Mouse (Mus musculus) CH12.LX (cell line): ENCODE measurements at regions not wholly inside any gene's neighbourhood (a gene's known extent, or its start where the extent isn't known, plus 50 kb on each side); places are given as distances from the start of the nearest gene placed in this dataset.
"Not testable (repeated sequence)": the region's sequence is repeated elsewhere in the genome, so short reads cannot be mapped to it uniquely, and the experiment has no call there.

Experiments
- DNase-seq: peaks from one replicate; pipeline ENCODE4 v3.0.0-alpha.2; 2013; ENCODE audit errors: extremely low read depth
- H3K27ac ChIP-seq: 2 replicates; pipeline ENCODE4 v1.5.1; 2012; ENCODE audit warnings: low read depth, mild to moderate bottlenecking, control low read depth, moderate library complexity; ENCODE audit not compliant: insufficient read depth
- H3K27me3 ChIP-seq: replicated peaks from 2 replicates; pipeline ENCODE3; 2012; ENCODE audit warnings: inconsistent platforms
- H3K36me3 ChIP-seq, 2 experiments: replicated peaks in 1 of 2; 2 replicates each; pipeline versions ENCODE3 to v1.6.1; 2012; ENCODE audit warnings: inconsistent platforms in 1 of 2, low read length in 1 of 2, mild to moderate bottlenecking in 1 of 2, mixed read lengths in 1 of 2, moderate library complexity in 1 of 2; ENCODE audit not compliant: control insufficient read depth in 1 of 2, insufficient read depth in 1 of 2
- H3K4me1 ChIP-seq, 2 experiments: 2 replicates each; pipeline ENCODE4 v1.6.1; 2012; ENCODE audit warnings: inconsistent platforms in 1 of 2, moderate library complexity in 1 of 2; ENCODE audit not compliant: insufficient read depth in 2 of 2, control insufficient read depth in 1 of 2
- H3K4me2 ChIP-seq: 2 replicates; pipeline ENCODE4 v1.6.1; 2012; ENCODE audit warnings: low read depth, mild to moderate bottlenecking, control low read depth; ENCODE audit not compliant: poor library complexity, insufficient read depth, severe bottlenecking
- H3K4me3 ChIP-seq, 3 experiments: fragments of 150-350 bp in 1 of 3; sonication (generic) in 1 of 3; replicated peaks in 1 of 3; 2 replicates each; pipeline versions ENCODE3 to v1.5.1; 2011 to 2012; ENCODE audit warnings: low read depth in 2 of 3, low read length in 2 of 3, mild to moderate bottlenecking in 2 of 3, moderate library complexity in 2 of 3, control low read depth in 1 of 3, improper control_type of control experiment in 1 of 3, inconsistent platforms in 1 of 3, mixed read lengths in 1 of 3; ENCODE audit not compliant: poor library complexity in 1 of 3
- H3K79me2 ChIP-seq: replicated peaks from 2 replicates; pipeline ENCODE4 v1.6.1; 2012; ENCODE audit warnings: mild to moderate bottlenecking, moderate library complexity; ENCODE audit not compliant: control insufficient read depth, poor library complexity, insufficient read depth, severe bottlenecking; ENCODE audit errors: extremely low read depth
- H3K9ac ChIP-seq: 2 replicates; pipeline ENCODE4 v1.6.1; 2012; ENCODE audit warnings: low read depth, mild to moderate bottlenecking, control low read depth, moderate library complexity; ENCODE audit not compliant: insufficient read depth
- H3K9me3 ChIP-seq: replicated peaks from 2 replicates; pipeline ENCODE3; 2012; ENCODE audit warnings: low read length, inconsistent platforms, mixed read lengths
- CHD1 ChIP-seq: IDR thresholded peaks from 2 replicates; pipeline ENCODE4 v1.6.1; 2012; ENCODE audit warnings: low read depth, low read length, improper control_type of control experiment, inconsistent platforms
- E2F4 ChIP-seq: IDR thresholded peaks from 2 replicates; pipeline ENCODE4 v1.6.1; 2011; ENCODE audit warnings: low read depth, low read length, improper control_type of control experiment; ENCODE audit not compliant: insufficient replicate concordance
- EP300 ChIP-seq: IDR thresholded peaks from 2 replicates; pipeline ENCODE4 v1.6.1; 2011; ENCODE audit warnings: low read length, improper control_type of control experiment
- JUN ChIP-seq: IDR thresholded peaks from 2 replicates; pipeline ENCODE4 v1.6.1; 2011; ENCODE audit warnings: low read depth, mild to moderate bottlenecking, low read length, improper control_type of control experiment, moderate library complexity; ENCODE audit not compliant: insufficient read depth
- MAFK ChIP-seq: IDR thresholded peaks from 2 replicates; pipeline ENCODE4 v1.6.1; 2011; ENCODE audit warnings: low read length, improper control_type of control experiment; ENCODE audit not compliant: insufficient replicate concordance
- MEF2A ChIP-seq: IDR thresholded peaks from 2 replicates; pipeline ENCODE4 v1.6.1; 2014; ENCODE audit warnings: low read depth, mild to moderate bottlenecking, inconsistent platforms, low read length, improper control_type of control experiment, borderline replicate concordance
- NELFE ChIP-seq: IDR thresholded peaks from 2 replicates; pipeline ENCODE4 v1.6.1; 2011; ENCODE audit warnings: low read depth, low read length, improper control_type of control experiment
- NRF1 ChIP-seq: IDR thresholded peaks from 2 replicates; pipeline ENCODE4 v1.6.1; 2014; ENCODE audit warnings: low read depth, mild to moderate bottlenecking, inconsistent platforms, low read length, improper control_type of control experiment, moderate library complexity
- POLR2A ChIP-seq: IDR thresholded peaks from 2 replicates; pipeline ENCODE4 v1.6.1; 2011; ENCODE audit warnings: low read depth, mild to moderate bottlenecking, improper control_type of control experiment, low read length
- SIN3A ChIP-seq: IDR thresholded peaks from 2 replicates; pipeline ENCODE4 v1.6.1; 2012; ENCODE audit warnings: low read length, improper control_type of control experiment, inconsistent platforms
- USF1 ChIP-seq: IDR thresholded peaks from 2 replicates; pipeline ENCODE4 v1.6.1; 2014; ENCODE audit warnings: low read depth, mild to moderate bottlenecking, inconsistent platforms, low read length, improper control_type of control experiment
- dilution Hi-C: fragments of 300-500 bp; cut with MboI; formaldehyde crosslinking; loops from 2 replicates; pipeline ENCODE4 v1.14.3; 2020; ENCODE audit warnings: low sequenced_read_pairs; ENCODE audit not compliant: extremely low pct_unique_long_range_greater_than_20kb, extremely low pct_ligation_motif_present
- in situ Hi-C: fragments of 300-500 bp; cut with MboI; formaldehyde crosslinking; loops from 3 replicates; pipeline ENCODE4 v1.14.3; 2019; ENCODE audit warnings: low sequenced_read_pairs, low pct_ligation_motif_present, low pct_unique_long_range_greater_than_20kb, mixed read lengths

DNA sequence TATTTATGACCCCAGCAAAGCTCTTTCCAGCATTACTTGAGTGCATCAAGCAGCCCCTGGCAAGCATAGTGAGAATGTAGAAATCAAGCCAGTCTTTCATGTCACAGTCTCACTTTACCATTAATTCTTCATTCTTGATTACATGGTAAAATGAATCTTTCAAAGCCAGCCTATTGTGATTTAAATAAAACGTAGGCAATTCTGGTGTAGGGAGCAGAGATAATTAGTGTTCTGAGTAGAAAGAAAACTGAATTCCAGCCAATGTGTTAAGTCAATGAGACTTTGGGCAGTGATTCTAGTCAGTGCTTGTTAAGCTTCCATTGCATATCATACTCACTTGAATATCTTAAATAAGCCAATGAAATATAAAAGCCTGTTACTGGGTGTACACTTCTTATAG is 338.0 kb upstream of the Kynu start:
- no peaks in the 10 kb centered on the region for H3K36me3 ChIP-seq
- DNase-seq: no peak
- TF ChIP-seq MAFK: no peak
- H3K9ac ChIP-seq: no peak overlapping the region
- in situ Hi-C loops: no loop called here
- H3K4me1 ChIP-seq: no peaks in the 10 kb centered on the region
- no peak overlapping the region for H3K27ac ChIP-seq
- no peaks in the 10 kb centered on the region for H3K9me3 ChIP-seq
- dilution Hi-C loops: no loop called here
- no peaks in the 10 kb centered on the region for H3K79me2 ChIP-seq
- H3K4me3 ChIP-seq: no peak overlapping the region
- no peaks in the 10 kb centered on the region for H3K27me3 ChIP-seq
- H3K4me2 ChIP-seq: no peak overlapping the region

DNA sequence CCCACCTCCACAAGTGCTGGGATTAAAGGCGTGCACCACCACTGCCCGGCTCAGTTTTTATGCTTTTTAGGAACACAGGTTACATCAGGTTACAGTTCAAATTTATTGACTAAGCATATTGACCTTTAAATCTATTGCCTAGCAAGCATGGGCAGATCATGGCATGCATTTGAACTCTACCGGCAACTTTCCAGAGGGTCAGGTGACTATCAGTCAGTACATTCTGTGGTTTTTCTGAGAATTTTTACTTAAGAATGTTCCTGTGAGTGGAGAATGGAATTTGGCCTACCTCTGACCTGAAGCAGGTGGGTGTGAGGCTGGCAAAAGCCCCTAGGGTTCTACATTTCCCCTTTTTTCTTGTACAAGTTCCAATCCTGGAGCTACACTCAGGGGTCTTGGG is 332.4 kb upstream of the Kynu start:
- Histone ChIP-seq H3K4me2 (no peak overlapping the region), H3K9ac (no peak overlapping the region), H3K9me3 (no peaks in the 10 kb centered on the region), H3K4me3 (no peak overlapping the region), H3K27me3 (no peaks in the 10 kb centered on the region), H3K79me2 (no peaks in the 10 kb centered on the region), H3K4me1 (0 out of 4 replicates have a peak, but pooled peaks cover 0 to 2% of the 10 kb centered on the region in 2 experiments), H3K36me3 (no peaks in the 10 kb centered on the region), H3K27ac (no peak overlapping the region)
- no peak for TF ChIP-seq MEF2A
- TF ChIP-seq E2F4: no peak
- no peak for TF ChIP-seq USF1
- no peak for TF ChIP-seq POLR2A
- TF ChIP-seq SIN3A: no peak
- no peak for TF ChIP-seq CHD1
- no peak for TF ChIP-seq EP300
- TF ChIP-seq JUN: no peak
- TF ChIP-seq NELFE: no peak
- TF ChIP-seq NRF1: no peak
- dilution Hi-C loops: no loop called here
- DNase-seq: no peak
- in situ Hi-C loops: no loop called here

DNA sequence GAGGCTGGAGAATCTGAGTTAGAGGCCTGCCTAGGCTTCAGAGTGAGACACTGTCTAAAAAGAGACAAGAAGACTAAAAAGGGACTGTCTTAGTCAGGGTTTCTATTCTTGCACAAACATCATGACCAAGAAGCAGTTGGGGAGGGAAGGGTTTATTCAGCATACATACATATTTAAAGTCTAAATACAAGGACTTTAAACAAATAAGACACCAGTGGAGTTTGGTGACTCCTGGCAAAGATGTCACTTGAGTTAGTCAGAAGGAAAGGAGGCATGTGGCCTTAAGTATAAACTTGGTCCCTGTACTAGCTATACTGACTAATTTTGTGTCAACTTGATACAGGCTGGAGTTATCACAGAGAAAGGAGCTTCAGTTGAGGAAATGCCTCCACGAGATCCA is 330.4 kb upstream of the Kynu start:
- DNase-seq, in situ Hi-C loops, H3K27me3 ChIP-seq, H3K9me3 ChIP-seq, H3K4me3 ChIP-seq, H3K4me2 ChIP-seq, H3K79me2 ChIP-seq, dilution Hi-C loops, H3K9ac ChIP-seq, H3K36me3 ChIP-seq, H3K27ac ChIP-seq, H3K4me1 ChIP-seq: not testable (repeated sequence)
